Mouse (Mus musculus): ENCODE data around the gene Nufip1.

Gene Nufip1

GRCm38 (mm10) chr14:76186299-76186698 is 75.6 kb downstream of the Nufip1 start:
- DNase-seq: no peak

All from lung, postnatal 14 days (tissue).